Mouse (Mus musculus) ZHBTc4 (cell line): ENCODE data around the gene Bsn.

Source experiments
- DNase-seq: peaks from one replicate; pipeline ENCODE4 v3.0.0-alpha.2; 2011; ENCODE audit warnings: low read depth, low spot score

Gene Bsn

DNA sequence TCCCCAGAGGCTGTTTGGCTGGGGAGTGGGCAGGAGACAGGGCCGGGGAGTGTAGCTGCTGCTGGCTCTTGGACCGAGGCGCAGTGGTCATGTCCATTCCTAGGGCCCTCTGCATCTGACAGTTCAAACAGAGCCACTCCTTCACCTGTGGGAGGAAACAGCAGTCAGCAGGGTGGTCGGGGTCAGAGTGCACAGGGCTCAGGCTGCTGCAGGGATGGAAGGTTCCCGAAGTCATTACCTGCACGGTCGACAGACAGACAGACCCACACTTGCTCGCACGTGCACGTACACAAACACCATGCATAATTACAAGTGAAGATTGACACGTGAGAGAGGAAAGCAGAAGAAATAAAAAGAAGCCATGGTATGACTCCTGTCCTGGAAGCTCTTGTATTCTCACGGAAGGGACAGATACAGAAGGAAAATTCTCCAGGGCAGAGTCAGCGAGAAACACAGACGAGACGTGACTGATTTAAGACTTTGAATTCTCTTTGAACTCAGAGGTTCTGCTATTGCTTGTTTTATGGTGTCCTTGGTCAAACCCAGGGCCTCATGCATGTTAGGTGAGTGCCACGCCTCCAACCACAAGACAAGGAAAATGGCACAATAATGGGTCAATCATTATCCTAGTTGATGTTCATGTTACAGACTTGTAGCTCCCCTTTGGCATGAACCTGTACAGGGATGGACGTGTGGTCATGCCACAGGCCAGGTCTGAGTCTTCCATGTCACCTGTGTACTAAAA lies 63.6 kb downstream of the Bsn start:
- DNase-seq, result no peak

DNA sequence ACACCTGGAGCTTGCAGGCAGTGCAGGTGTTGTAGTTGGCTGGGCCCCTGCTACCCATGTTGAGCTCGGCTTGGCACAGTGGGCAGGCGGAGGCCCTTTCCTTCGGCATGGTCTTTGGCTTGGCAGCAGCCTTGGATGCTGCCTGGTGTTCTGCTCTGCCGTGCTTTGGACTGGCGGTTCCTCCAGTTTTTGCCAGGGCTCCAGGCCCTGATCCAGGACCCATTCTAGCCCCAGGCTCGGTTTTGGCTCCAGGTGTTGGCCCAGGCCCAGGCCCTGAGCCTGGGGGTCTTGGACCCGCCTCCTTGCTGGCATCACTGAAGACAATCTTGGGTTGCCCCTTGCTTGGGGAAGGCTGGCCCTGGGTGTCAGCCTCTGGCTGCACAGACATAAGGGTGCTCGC lies 64.5 kb downstream of the Bsn start:
- DNase-seq, result no peak

DNA sequence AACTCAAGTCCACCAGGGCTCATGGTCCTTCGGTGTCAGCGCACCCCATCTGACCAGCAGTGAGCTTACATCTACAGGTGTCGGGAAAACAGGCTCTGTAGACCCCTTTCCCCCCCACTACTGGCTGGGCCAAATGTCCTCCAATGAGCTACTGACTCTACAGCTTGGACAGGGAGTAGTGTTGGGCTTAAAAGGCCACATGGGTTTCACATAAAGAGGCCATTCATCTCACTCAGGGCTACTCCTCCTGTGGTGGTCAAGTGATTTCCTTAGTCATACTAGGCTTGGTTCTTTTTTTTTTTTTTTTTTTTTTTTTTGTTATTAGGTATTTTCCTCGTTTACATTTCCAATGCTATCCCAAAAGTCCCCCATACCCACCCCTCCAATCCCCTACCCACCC lies 66.3 kb downstream of the Bsn start:
- no peak for DNase-seq

DNA sequence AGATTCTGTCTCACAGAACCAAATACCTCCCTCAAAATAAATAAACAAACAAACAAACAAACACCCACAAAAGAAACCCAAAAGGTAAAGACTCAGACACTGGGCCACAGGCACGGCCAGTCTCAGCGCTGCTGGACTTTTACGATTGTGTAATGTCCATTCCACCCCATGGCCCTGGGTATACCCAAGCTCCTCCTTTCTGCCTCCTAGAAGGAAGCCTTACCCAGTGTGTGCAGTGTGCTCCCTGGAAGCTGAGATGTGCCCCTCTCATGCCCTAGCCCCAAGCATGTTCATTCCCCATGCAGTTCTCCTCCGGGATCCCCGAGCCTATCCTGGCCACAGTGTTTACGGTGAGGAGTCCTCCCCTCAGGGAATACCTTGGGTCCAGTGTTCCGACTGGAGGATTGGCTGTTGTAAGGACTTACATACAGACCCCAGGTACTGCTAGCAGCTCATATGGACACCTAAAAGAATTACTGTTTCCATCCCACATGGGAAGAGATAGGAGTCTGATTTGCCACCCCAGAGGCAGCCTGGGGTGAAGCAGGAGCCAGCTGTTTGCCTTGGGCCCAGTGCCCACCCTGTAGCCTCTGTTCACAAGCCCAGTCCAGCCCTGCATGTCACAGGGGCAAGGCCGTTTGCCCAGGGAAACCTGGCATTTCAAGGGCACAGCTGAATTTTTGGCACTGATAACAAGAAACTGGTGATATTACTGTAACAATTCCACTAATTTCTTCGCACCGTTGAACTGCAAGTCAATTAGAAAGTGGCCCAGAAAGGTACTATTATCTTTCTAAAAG lies 68.8 kb downstream of the Bsn start:
- no peak for DNase-seq

DNA sequence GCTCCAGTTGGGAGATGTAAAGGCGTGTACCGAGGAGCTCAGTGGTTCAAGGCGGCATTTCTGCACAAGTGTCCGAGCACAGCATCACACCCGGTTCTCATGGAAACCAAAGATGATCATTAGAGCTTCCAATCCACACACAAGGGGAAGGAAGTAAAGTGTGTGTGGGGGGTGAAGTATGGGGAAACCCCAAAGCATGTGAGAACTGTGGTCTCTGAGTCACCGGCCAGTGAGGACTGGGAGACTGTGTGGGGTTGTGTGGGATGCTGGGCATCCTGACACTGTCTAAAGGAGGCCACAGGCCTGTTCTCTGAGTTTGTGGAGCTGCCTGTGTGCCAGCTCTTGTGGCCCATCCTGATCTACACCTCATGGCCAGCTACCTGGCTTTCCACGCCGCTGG lies 69.5 kb downstream of the Bsn start:
- DNase-seq, result no peak

DNA sequence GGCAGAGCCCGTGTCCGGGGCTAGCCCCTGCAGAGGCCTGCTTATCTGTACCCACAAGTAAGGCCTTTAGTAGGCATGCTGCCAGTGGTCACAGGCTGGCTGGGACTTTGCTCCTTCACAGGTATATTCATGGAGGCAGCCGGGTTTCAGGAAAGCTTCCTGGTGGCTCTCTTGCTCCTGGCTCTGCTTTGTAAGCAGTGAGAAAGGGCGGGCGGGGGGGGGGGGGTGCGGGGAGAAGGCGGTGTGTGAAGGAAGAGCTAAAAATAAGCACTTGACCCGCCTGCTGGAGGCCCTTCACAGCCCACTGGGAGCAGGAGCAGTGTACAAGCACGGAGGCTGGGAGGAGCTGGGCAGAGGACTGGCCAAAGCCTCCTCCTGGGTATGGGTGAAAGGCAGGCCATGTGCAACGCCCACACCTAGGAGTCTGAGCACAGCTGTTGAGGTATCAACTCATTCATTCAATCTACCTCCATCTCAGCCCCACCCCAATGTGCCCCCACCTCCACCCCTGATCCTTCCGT lies 70.2 kb downstream of the Bsn start:
- DNase-seq, result no peak

DNA sequence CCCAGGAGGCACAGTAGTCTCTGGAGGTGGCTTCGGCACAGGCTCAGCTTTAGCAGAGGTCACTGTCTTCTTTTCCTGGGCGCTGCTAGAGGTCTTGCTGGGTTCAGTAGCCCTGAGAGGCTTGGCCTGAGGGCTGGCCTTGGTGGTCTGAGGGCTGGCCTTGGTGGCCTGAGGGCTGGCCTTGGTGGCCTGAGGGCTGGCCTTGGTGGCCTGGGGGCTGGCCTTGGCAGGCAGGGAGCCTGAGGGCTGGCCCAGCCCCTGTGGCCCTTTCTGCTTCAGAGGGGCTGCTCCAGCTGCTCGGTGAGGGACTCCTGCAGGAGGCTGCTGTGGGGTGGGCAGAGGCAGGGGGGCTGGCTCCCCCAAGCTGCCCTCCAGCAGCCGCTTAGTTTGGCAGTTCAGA lies 73.0 kb downstream of the Bsn start:
- no peak for DNase-seq

DNA sequence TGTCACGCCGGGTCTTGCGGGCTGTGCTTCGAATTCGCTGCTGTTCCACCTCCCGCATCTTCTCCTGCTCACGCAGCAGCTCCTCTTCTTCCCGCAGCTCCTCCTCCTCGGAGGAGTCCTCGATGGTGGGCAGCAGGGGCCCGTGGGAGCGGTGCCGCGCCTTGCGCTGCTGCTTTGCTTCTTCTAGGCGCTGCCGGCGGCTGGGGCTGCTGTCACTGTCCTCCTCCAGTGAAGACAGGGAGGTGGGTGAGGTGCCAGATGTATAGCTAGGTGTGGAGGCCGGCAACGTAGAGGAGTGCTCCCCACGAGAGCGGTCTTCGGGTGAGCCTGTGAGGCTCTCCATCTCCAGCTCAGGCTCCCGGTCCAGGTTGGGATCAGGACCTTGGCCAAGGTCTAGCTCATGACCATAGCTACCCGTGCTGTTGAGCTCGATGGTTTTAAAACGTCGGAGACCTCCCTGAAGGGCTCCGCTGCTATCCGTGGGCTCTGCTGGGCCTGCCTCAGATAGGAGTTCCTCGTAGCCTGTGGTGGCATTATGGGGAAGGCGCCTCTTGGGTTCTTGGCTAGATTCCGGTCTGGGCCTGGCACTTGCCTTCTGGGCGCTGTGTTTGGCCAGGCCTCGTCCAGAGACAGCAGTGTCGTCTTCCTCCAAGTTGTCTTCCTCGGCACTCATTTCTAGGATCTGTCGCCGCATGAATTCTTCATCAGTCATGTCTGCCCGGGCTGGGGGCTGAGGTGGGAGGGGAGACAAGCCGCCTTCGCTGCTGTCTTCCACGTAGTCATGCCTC lies 74.7 kb downstream of the Bsn start:
- peak; percentile 16 for DNase-seq

DNA sequence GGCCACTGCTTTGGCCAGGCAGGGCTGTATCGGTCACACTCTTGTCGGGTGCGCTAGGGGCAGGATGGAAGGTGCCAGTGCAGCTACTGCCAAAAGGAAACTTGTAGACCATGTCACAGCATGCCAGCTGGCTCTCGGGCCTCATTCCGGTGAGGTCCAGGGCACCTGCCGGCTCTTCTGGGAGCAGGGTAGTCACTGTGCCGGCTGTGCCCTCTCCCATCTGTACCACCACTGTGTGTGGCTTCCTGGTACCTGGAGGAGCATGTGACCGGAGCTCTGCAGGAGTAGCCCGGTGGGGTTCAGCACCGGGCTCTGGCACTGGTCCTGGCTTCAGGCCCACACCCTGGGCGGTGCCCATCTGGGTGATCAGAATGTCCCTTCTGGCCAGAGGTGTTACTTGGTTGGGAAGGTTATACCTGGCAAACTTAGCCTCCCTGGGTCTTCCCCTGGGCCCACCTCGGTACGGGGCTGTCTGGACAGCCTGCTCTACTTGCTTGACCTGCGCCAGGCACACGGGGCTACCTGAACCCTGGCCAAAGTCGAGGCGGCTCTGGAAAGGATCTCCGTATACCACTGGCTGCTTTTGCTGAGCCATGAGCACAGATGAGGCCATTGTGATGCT lies 77.4 kb downstream of the Bsn start:
- no peak for DNase-seq

DNA sequence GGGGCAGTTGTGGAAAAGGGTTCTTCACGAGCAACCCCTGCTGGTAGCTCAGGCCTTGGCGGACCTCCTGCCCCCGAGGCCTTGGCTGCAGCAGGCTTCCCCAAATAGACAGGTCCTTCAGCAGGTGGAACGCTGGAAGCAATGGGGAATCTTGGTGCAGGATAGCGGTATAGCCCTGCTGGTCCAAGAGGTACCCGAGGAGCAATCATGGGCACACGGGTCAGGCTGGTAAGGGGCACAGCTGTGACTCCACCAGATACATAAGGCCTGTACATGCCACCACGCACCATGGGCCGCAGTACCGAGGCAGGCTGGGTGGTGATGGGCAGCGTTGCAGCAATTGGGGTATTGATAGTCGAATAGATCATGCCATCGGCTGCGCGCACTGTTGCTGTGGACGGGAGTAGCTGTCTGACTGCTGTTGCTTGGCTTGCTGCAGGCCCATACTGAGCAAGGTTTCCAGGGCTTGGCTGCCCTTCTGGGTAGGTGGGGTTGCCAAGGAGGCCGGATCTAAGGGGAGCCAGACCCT lies 78.5 kb downstream of the Bsn start:
- peak; percentile 19 for DNase-seq

DNA sequence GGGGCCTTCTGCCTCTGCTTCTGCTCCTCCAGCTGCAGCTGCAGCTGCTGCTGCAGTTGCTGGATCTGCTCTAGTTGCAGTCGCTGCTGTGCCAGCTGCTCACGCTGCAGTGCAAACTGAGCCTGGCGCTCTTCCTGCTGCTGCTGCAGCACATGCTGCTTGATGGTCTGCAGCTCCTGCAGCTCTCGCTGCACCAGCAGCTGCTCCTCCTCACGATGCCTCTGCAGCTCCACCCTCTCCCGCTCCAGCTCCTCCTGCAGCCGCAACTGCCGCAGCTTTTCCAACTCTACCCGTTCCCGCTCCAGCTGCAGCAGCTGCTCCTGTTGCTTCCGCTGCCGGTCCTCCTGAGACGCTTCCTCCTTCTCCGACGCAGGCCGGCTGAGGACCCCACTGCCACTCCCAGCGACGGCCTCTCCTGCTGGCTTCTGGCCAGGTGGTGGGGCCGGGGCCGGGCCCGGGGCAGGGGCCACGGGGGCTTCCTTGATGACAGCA lies 79.0 kb downstream of the Bsn start:
- DNase-seq, result peak; percentile 21

DNA sequence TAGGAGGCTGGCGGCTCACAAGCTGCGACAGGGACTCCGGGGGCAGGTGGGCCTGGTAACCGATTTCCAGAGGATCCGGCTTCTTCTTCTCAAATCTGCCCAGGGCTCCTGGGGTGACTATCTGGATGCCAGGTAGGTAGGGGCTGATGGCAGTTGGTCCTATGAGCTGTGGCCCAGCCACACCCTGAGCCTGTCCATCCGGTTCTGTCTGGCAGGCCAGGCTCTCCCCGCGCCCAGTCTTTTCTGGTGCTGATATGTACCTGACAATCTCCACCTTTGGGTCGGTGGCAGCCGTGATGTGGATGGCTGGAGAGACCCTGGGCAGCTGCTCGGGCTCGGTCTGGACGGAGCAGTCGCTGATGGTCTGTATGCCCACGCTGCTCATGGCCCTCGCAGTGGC lies 80.0 kb downstream of the Bsn start:
- peak; percentile 26 for DNase-seq

DNA sequence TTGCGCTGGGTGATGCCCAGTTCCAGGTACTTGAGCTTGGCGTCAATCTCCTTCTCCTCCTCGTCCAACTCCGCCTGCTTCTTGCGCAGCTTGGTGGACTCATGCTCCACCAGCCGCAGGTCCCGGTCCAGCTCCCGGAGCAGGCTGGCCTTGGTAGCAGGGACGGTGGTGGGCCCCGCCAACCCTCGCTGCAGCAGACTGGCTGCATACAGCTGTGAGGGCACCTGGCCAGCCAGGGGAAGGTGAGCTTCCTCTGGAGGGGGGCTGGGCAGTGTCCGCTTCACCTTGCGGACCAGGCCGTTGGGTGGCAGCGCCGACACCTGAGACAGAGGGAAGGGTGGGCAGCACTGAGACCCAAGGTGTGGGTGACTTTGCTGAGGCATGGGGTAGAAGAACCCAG lies 82.3 kb downstream of the Bsn start:
- no peak for DNase-seq

DNA sequence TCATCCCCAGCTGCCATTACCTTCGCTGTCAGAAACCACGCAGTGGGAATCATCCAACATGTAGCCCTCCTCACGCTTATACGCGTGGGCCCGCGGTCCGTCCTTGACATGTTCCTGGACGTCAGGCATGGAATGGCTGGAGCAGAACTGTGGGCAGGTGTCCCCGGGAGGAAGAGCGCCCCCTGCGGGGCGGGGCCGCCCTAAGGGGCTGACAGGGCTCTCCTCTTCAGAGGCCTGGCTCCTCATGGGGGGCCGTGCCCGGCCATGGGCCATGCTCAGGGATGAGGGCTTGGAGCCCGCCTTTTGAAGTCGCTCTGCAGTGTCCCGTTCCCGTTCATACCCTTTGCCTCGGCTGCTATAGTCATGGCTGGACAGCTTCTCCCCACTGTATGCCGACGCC lies 84.1 kb downstream of the Bsn start:
- peak; percentile 63 for DNase-seq

DNA sequence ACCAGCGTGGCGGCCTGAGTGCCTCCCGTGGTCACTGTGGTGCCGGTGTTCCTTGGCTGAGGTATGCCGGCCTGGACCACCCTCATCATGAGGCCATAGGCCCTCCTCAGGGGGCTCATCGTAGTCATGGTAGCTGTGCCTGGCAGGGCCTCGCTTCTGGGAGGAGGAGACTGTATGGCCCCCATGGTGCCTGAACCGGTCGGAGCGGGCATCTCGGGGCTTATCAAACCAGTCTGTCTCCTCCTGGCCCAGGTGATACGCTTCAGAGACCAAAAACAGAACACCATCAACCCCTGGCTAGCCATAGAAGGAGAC lies 84.7 kb downstream of the Bsn start:
- DNase-seq, result no peak

DNA sequence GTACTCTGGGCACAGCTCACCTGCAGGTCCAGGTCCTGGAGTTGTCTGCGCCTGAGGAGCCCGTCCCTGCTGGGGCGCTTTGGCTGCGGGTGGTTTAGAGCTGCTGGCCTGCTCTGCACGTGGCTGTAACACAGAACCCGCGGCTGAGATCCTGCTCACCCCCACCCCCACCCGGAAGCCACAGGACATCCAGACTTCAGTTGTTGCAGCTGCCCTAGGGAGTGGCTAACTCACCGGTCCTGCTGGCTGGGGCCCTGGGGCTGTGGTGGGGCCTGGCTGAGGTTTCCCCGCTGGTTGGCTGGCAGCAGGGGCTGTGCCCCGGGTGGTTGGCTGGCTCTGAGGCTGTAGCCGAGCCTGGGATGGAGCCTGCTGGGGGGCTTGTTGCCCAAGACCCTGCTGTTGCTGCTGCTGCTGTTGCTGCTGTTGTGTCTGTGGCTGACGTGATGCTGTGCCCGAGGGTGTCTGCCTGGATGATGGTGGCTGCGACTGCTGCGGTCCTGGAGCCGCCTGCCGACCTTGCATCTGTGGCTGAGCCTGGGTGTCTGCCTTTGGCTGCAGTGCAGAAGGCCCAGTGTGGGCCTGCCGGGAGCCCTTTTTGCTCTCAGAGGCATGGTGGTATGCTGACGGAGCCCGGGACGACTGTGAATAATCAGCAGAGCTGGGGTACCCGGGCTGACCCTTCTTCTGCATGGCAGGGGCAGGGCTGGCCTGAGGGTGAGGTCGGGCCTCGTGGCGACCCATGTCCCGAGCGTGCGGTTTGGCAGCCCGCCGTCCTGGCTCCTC lies 85.2 kb downstream of the Bsn start:
- DNase-seq, result peak; percentile 89

DNA sequence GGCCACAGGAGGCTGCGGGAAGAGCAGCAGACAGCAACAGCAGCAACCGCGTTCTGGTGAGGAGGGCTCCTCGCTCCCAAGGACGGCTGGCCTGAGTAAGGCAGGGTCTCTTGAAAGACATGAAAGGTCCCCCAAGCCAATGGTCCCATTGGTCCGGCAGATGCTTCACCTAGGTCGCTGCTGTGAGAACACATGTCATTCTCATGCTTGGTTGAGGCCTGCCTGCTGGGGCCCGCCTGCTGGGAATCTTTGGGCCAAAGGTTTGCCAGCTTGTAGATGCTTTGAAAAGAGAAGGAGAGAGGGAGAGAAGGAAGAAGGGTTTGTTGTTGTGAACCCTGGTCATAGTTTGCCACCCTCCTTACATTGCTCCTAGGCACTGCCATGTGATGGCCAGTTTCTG lies 90.6 kb downstream of the Bsn start:
- DNase-seq, result no peak

DNA sequence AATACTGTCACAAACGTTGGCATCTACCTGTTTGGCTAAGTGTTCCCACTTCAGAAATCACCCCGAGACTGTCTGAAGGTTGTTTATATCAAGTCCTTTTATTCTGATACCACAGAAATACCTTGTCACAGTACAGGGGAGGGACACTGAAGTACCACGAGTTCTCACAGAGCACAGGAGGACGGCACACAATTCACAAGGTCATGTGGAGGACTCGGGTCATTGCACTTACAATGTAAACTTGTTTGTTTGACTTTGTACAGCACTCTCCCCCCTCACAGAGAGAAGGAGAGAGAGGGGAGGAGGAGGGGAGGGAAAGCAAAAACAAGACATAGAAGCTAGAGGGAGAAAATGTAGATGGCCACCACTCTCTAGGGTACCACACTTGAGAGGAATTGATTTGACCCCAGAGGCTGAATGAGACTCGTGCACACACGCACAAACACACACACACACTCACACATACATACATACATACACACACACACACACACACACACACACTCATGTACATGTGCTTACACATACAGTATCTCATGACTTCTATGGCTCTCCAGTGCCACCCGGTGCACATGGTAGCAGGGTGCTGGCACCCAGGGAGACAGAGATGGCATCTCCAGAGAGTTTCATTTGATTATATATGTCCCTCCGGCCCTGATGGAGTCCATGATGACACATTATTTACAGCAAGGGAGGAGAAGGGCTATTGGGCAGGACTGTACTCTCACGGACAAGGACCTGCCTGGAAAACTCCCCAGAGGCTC lies 94.1 kb downstream of the Bsn start:
- no peak for DNase-seq

DNA sequence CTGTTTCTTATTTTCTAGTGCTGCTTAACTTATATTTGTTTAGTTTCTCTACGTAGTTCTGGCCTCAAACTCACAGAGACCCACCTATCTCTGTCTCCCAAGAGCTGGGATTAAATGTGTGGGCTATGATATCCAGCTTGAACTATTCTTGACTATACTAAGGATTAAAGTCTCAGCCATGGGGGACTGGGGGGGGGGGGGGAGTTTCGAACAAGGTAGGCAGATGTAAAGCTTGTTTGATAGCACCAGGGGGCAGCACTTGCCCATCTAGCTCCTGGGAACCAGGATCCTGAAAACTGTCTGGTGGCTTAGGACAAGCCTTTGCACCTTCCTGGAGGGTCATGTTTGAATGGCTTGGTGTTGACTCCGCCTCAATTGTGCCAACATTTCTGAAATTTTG lies 94.7 kb downstream of the Bsn start:
- peak; percentile 84 for DNase-seq

DNA sequence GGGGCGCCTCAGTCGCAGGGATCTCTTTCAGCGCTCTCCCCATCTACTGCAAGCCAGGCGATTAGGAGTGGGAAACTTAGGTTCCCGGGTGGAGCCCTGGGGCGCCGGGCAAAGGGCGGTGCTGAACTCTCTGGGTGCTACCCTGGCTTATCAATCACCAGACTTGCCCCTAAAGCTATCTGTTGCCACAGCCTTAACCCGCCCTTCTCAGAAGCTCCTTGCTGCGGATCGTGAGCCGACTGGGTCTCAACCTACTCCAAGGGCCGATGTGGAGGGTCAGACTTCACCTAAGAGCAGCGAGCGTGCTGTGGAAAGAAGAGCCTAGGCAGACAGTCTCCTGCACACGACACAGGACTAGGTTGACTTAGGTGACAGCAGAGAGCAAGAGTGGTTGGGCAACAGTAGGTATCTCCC lies 95.2 kb downstream of the Bsn start:
- DNase-seq, result no peak
